Mouse (Mus musculus): Measurements from ENCODE around the gene Srrt.

DNA sequence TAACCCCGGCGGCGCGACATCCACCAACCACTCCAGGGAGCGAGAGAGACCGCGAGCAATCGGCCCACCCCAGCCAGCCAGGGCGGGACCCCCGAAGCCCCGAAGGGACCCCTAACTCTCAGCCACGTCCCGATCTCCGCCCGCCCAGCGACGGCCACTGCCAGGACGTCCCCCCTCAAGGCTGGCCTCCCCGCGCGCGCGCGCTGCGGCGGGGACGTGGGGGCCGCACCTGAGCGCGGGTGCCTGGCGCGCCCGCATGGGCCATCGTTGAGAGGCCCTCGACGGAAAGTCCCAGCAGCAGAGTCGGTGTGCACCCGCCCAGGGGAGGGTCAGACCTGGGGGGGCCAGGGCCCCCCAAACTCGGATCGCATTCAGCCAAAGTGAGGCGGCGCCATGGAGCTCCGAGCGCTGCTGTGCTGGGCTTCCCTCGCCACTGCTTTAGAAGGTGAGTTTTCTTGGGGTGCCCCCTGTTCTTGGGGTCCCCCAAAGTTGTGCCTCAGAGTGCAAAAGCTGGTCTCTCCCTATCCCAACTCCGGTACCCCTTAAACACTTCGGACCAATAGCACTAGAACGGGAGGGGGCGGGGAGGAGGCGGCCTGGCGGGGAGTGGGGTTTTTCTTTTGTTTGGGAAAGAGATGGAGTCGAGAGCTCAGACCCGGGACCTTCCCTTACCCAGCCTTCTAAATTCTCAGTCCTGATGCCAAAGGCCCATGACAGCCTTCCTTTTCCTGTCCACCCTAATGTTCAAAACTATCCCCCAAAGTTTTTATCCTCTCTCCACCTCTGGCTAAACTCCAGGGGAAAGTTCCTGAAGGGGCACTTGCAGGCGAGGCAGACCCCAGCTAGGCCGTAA lies 43.0 kb upstream of the Srrt start:
- no peak for TF ChIP-seq POLR2A (IDR thresholded peaks at IDR 0.05; ENCODE audit: low read depth, low read length)
- no peak for TF ChIP-seq CTCF (IDR thresholded peaks at IDR 0.05; ENCODE audit: extremely low read depth, insufficient read length, insufficient replicate concordance, low read depth, low read length)
